In genomic region chr10:10215376-10215775, GRCm38 (mm10) we compare ENCODE assay signal across 24 mouse cellular contexts.
DNase-seq lines count a peak whose midpoint lies in the region; ATAC-seq lines count a peak whose summit lies in the region.
"Had no signal": no experiment of that assay in that cellular context is flagged by ENCODE, and none has a peak within 500 bp of the region (broad histone marks: within the 10 kb centered on the region; RNA-seq: fewer than 3 reads in every experiment).

No protein-coding gene starts in this region.

- no peak overlapping the region for H3K27ac ChIP-seq in forebrain, embryonic 16.5 days (ENCODE audit: low read length)
- no peak overlapping the region for H3K27ac ChIP-seq in forebrain, embryonic 11.5 days (ENCODE audit: low read depth, low read length)
- no peak overlapping the region for H3K27ac ChIP-seq in midbrain, embryonic 14.5 days (replicated peaks; ENCODE audit: low read depth, low read length)
- H3K27ac ChIP-seq in midbrain, embryonic 10.5 days (replicated peaks): no peak overlapping the region
- H3K27ac ChIP-seq in kidney, embryonic 16.5 days (ENCODE audit: low read length): no peak overlapping the region
- H3K27ac ChIP-seq: embryonic facial prominence, embryonic 13.5 days; intestine, embryonic 15.5 days; kidney, postnatal 0 days; limb, embryonic 12.5 days; neural tube, embryonic 13.5 days had no signal

- ATAC-seq in forebrain, embryonic 16.5 days: peak; percentile 26; the same call in 1 of the 2 replicates
- ATAC-seq in forebrain, embryonic 11.5 days (replicated peaks; ENCODE audit: low FRiP score): no peak
- no peak for ATAC-seq in midbrain, embryonic 14.5 days (ENCODE audit: low FRiP score, low TSS enrichment)
- no peak for ATAC-seq in kidney, embryonic 16.5 days (ENCODE audit: low FRiP score, low TSS enrichment)
- ATAC-seq: hindbrain, embryonic 16.5 days; intestine, embryonic 15.5 days; Patski had no signal

- H3K4me3 ChIP-seq in forebrain, embryonic 16.5 days (replicated peaks; ENCODE audit: low read length): no peak overlapping the region
- H3K4me3 ChIP-seq in forebrain, embryonic 11.5 days (ENCODE audit: low read depth, low read length): no peak overlapping the region
- H3K4me3 ChIP-seq in midbrain, embryonic 14.5 days (replicated peaks; ENCODE audit: low read depth, low read length): no peak overlapping the region
- H3K4me3 ChIP-seq in midbrain, embryonic 10.5 days: no peak overlapping the region
- H3K4me3 ChIP-seq in kidney, embryonic 16.5 days (ENCODE audit: low read length): no peak overlapping the region
- H3K4me3 ChIP-seq: embryonic facial prominence, embryonic 13.5 days; hindbrain, embryonic 10.5 days; intestine, embryonic 15.5 days; limb, embryonic 12.5 days; neural tube, embryonic 13.5 days had no signal

- no peaks in the 10 kb centered on the region for H3K27me3 ChIP-seq in forebrain, embryonic 16.5 days (replicated peaks; ENCODE audit: control insufficient read depth, insufficient read depth, low read length)
- H3K27me3 ChIP-seq in forebrain, embryonic 11.5 days (ENCODE audit: control insufficient read depth, insufficient read depth, low read length): no peaks in the 10 kb centered on the region
- no peaks in the 10 kb centered on the region for H3K27me3 ChIP-seq in midbrain, embryonic 14.5 days (ENCODE audit: control insufficient read depth, insufficient read depth, low read length)
- no peaks in the 10 kb centered on the region for H3K27me3 ChIP-seq in midbrain, embryonic 10.5 days (ENCODE audit: low read depth, poor library complexity, severe bottlenecking)
- H3K27me3 ChIP-seq in kidney, embryonic 16.5 days (ENCODE audit: insufficient read depth, low read length): no peaks in the 10 kb centered on the region
- H3K27me3 ChIP-seq: embryonic facial prominence, embryonic 13.5 days; intestine, embryonic 15.5 days; limb, embryonic 12.5 days; neural tube, embryonic 13.5 days; Patski had no signal

- H3K36me3 ChIP-seq in forebrain, embryonic 16.5 days (ENCODE audit: control insufficient read depth, insufficient read depth): no peaks in the 10 kb centered on the region
- no peaks in the 10 kb centered on the region for H3K36me3 ChIP-seq in forebrain, embryonic 11.5 days (ENCODE audit: control insufficient read depth, insufficient read depth, low read length)
- H3K36me3 ChIP-seq in midbrain, embryonic 14.5 days (ENCODE audit: control insufficient read depth, insufficient read depth, low read length): no peaks in the 10 kb centered on the region
- no peaks in the 10 kb centered on the region for H3K36me3 ChIP-seq in midbrain, embryonic 10.5 days
- no peaks in the 10 kb centered on the region for H3K36me3 ChIP-seq in kidney, embryonic 16.5 days (ENCODE audit: insufficient read depth, low read length)
- H3K36me3 ChIP-seq: embryonic facial prominence, embryonic 13.5 days; hindbrain, embryonic 10.5 days; intestine, embryonic 15.5 days; limb, embryonic 12.5 days; neural tube, embryonic 13.5 days had no signal

- no peak overlapping the region for H3K9ac ChIP-seq in forebrain, embryonic 16.5 days (replicated peaks; ENCODE audit: low read depth, low read length)
- H3K9ac ChIP-seq in forebrain, embryonic 11.5 days (ENCODE audit: low read length): no peak overlapping the region
- H3K9ac ChIP-seq in midbrain, embryonic 14.5 days (replicated peaks; ENCODE audit: low read length): no peak overlapping the region
- H3K9ac ChIP-seq in kidney, embryonic 16.5 days (replicated peaks; ENCODE audit: low read length): no peak overlapping the region
- H3K9ac ChIP-seq: embryonic facial prominence, embryonic 13.5 days; intestine, embryonic 15.5 days; limb, embryonic 12.5 days; neural tube, embryonic 13.5 days had no signal

- 60% methylated on average over 5 of the region's 5 CpGs for WGBS in forebrain, embryonic 16.5 days
- 68% methylated on average over 5 of the region's 5 CpGs for WGBS in forebrain, embryonic 11.5 days
- WGBS in midbrain, embryonic 14.5 days: 58% methylated on average over 5 of the region's 5 CpGs
- 70% methylated on average over 5 of the region's 5 CpGs for WGBS in midbrain, embryonic 10.5 days
- WGBS in kidney, embryonic 16.5 days: 64% methylated on average over 5 of the region's 5 CpGs

- H3K9me3 ChIP-seq in forebrain, embryonic 16.5 days (ENCODE audit: control insufficient read depth, low read length): no peaks in the 10 kb centered on the region
- H3K9me3 ChIP-seq in forebrain, embryonic 11.5 days (ENCODE audit: control insufficient read depth, low read length): no peaks in the 10 kb centered on the region
- no peaks in the 10 kb centered on the region for H3K9me3 ChIP-seq in midbrain, embryonic 14.5 days (ENCODE audit: control insufficient read depth, low read length)
- H3K9me3 ChIP-seq in midbrain, embryonic 10.5 days (replicated peaks): no peaks in the 10 kb centered on the region
- H3K9me3 ChIP-seq in kidney, embryonic 16.5 days (ENCODE audit: low read length): no peaks in the 10 kb centered on the region
- H3K9me3 ChIP-seq: embryonic facial prominence, embryonic 13.5 days; hindbrain, embryonic 10.5 days; intestine, embryonic 15.5 days; limb, embryonic 12.5 days; neural tube, embryonic 13.5 days had no signal

- H3K4me1 ChIP-seq in forebrain, embryonic 16.5 days (replicated peaks; ENCODE audit: control insufficient read depth, insufficient read depth, low read length): no peaks in the 10 kb centered on the region
- H3K4me1 ChIP-seq in forebrain, embryonic 11.5 days (replicated peaks; ENCODE audit: control insufficient read depth, insufficient read depth, low read length): no peaks in the 10 kb centered on the region
- H3K4me1 ChIP-seq in midbrain, embryonic 14.5 days (ENCODE audit: control insufficient read depth, insufficient read depth, low read length): no peaks in the 10 kb centered on the region
- 0 out of 2 replicates have a peak, but pooled peaks cover 6% of the 10 kb centered on the region for H3K4me1 ChIP-seq in midbrain, embryonic 10.5 days
- no peaks in the 10 kb centered on the region for H3K4me1 ChIP-seq in kidney, embryonic 16.5 days (ENCODE audit: insufficient read depth, low read length)
- H3K4me1 ChIP-seq: intestine, embryonic 15.5 days; limb, embryonic 12.5 days had no signal

- H3K4me2 ChIP-seq in forebrain, embryonic 16.5 days (ENCODE audit: low read length): no peak overlapping the region
- H3K4me2 ChIP-seq in forebrain, embryonic 11.5 days (ENCODE audit: low read depth, low read length, severe bottlenecking): no peak overlapping the region
- no peak overlapping the region for H3K4me2 ChIP-seq in midbrain, embryonic 14.5 days (ENCODE audit: low read length)
- no peak overlapping the region for H3K4me2 ChIP-seq in kidney, embryonic 16.5 days (replicated peaks; ENCODE audit: low read depth, low read length)
- H3K4me2 ChIP-seq: embryonic facial prominence, embryonic 13.5 days; intestine, embryonic 15.5 days; limb, embryonic 12.5 days; neural tube, embryonic 13.5 days had no signal

- DNase-seq in forebrain, embryonic 11.5 days (ENCODE audit: low spot score): no peak
- DNase-seq in midbrain, embryonic 14.5 days: peak; percentile 17
- DNase-seq in midbrain, embryonic 10.5 days (ENCODE audit: low spot score): no peak
- peak; percentile 4 for DNase-seq in right cerebral cortex, postnatal 4 days
- DNase-seq in right cerebral cortex, adult 18-20 months: no peak
- DNase-seq: adrenal gland, postnatal 10 days; cerebellum, adult 18-20 months; cerebellum, postnatal 10 days; gastrocnemius, postnatal 10 days; heart, postnatal 14 days; kidney, adult 2 months; kidney, postnatal 4 days; layer of hippocampus, adult 9-11 months; lung, postnatal 36 days had no signal

Comparison
In these comparisons a context has a peak if more than half of its experiments do, and no peak if none do; other contexts are left out.
1. DNase-seq: peak in midbrain, embryonic 14.5 days (single experiment) and right cerebral cortex, postnatal 4 days (single experiment); none in forebrain, embryonic 11.5 days (single experiment), midbrain, embryonic 10.5 days (single experiment) and right cerebral cortex, adult 18-20 months (single experiment).